Mouse (Mus musculus): ENCODE measurements around the gene Pdzk1. TPM values are rescaled to one million over a fixed set of nuclear protein-coding genes. Genes with fewer than 3 reads are reported as not detected.

Pdzk1 gene
- total RNA-seq, 2 experiments from 2014 or later: not detected

DNA sequence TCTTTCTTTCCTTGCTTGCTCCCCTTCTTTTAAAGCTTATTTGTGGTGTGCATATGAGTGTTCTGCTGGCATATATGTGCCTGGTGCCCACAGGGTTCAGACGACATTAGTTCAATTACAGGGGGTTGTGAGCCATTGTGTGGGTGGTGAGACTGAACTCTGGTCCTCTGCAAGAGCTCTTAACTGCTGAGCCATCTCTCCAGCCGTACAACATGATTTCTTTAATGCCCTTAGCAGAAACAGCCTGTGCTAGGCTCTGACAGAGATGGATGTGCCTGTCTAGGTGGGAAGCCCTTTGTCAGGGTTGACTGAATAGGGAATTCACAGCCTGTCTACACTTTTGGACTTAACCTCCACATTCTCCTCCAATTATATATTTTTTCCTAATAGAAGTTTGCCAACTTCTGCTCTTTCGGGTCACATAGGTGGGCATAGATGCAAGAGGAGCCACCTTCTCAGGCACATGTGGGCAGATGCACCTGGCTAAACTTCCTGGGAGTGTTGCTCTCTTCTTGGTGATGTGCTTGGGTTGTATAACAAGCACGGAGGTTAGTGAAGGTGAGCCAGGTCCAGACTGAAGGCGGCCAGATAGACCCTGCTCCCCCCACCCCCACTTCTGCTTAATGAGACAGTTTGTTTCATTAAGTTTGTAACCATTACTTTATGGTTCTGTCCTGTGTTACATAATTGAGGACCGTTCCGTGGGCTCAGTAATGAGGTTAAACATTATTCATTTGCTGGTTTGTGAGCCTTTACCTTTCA is 5.7 kb downstream of the Pdzk1 start:
- no peak for ATAC-seq (replicated peaks; ENCODE audit: poor library complexity, severe bottlenecking)

- no peak for ATAC-seq (replicated peaks; ENCODE audit: poor library complexity, severe bottlenecking)
Measured at GRCm38 (mm10) chr3:96836414-96836813, 7.3 kb downstream of the Pdzk1 start.

- no peak for ATAC-seq (replicated peaks; ENCODE audit: poor library complexity, severe bottlenecking)
Measured at GRCm38 (mm10) chr3:96838996-96839645, 10.0 kb downstream of the Pdzk1 start.

- no peak for ATAC-seq (replicated peaks; ENCODE audit: poor library complexity, severe bottlenecking)
Measured at GRCm38 (mm10) chr3:96845191-96845590, 16.1 kb downstream of the Pdzk1 start.

DNA sequence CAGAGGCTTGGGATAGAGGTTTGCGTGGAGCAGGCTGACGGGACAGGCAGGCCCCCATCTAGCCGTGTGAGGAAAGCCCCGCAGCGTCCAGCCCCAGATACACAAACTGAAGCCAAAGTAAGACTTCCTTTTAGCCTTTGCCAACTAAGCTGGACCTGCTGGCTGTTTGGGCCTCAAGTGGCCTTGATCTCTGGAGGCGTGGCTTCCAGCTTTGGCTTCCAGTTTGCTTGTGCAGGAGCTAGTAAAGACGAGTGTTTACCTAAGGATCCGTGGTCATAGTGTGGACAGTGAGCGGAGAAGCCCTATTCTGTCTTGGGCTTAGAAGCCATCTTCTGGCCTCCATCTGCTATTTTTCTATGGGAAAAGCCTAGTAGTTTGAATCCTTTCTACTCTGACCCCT is 16.7 kb downstream of the Pdzk1 start:
- no peak for ATAC-seq (replicated peaks; ENCODE audit: poor library complexity, severe bottlenecking)

GRCm38 (mm10) chr3:96846985-96847384 is 17.9 kb downstream of the Pdzk1 start:
- no peak for ATAC-seq (replicated peaks; ENCODE audit: poor library complexity, severe bottlenecking)

DNA sequence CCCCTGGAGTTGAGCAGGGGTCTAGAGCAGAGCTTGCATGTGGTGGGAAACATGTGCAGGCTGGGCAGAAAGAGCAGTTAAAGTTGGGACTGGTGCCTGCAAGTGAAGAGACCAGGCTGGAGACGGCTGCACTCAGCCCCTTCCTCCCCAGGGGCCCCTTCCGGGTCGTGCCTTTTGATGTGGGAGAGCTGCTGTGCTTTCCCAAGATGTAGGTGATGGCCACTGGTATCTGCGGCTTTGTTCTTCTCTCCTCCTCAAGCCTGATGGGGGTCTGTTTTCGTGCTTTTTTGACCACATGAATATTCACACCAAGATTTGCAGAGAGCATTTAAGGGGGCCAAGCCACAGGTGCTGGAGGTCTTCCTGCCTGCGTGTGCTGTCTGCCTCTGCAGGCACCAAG is 18.6 kb downstream of the Pdzk1 start:
- peak; percentile 27 for ATAC-seq (replicated peaks; ENCODE audit: poor library complexity, severe bottlenecking)

- ATAC-seq (replicated peaks; ENCODE audit: poor library complexity, severe bottlenecking): peak; percentile 33; the same call in 1 of the 2 replicates
Measured at GRCm38 (mm10) chr3:96848470-96848869, 19.4 kb downstream of the Pdzk1 start.

DNA sequence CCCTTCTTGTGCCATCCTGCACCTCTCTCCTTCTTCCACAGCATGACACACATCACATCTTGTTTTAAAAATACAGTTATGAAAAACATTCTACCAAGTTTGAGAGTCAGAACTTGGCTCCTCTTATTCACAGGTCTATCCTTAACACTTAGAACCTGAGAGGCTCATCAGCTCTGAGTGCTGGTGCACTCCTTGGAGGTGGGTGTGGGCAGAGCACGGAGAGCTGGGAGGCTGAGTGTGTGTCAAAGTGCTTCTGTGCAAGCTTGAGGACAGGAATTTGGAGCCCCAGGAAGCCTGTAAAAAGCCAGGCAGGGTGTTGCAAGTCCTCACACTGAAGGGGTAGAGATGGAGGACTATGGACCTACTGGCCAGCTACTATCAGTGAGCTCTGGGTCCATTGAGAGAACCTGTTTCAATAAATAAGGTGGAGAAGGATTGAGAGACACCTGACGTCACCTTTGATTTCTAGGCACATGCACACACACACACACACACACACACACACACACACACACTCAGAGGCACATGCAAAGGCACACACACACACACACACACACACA is 20.2 kb downstream of the Pdzk1 start:
- ATAC-seq (replicated peaks; ENCODE audit: poor library complexity, severe bottlenecking): no peak

DNA sequence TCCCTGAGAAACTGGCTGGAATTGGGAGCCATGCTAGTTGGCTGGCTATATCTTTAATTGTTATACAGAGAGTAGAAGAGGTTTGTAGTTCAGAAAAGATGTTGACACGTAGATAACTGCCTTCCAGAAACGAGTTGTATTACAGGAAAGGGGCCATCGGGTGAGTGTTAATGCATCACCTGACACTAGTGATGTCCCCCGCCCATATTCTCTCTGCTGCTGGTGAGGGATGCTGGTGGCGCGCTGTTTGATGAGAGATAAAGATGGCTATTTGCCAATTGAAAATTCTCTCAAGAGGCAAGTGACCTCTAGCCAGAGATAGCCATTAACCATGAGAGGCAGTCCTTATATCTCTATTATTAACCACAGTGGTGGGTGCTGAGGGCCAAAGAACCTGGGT is 23.5 kb downstream of the Pdzk1 start:
- no peak for ATAC-seq (replicated peaks; ENCODE audit: poor library complexity, severe bottlenecking)

GRCm38 (mm10) chr3:96854376-96854775 is 25.3 kb downstream of the Pdzk1 start:
- ATAC-seq (replicated peaks; ENCODE audit: poor library complexity, severe bottlenecking): no peak

DNA sequence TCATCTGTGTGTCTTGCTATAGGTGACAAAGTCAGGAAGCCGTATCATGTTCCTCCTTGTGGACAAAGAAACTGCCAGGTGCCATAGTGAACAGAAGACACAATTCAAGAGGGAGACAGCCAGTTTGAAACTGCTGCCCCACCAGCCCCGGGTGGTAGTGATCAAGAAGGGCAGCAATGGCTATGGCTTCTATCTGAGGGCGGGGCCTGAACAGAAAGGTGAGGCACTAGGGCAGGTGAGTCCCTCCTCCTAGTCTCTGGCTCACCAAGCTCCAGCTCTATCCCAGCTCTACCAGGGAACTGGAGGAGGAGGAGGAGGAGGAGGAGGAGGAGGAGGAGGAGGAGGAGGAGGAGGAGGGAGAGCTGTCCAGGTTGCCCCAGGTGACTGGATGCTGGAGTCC is 26.7 kb downstream of the Pdzk1 start:
- no peak for ATAC-seq (replicated peaks; ENCODE audit: poor library complexity, severe bottlenecking)

DNA sequence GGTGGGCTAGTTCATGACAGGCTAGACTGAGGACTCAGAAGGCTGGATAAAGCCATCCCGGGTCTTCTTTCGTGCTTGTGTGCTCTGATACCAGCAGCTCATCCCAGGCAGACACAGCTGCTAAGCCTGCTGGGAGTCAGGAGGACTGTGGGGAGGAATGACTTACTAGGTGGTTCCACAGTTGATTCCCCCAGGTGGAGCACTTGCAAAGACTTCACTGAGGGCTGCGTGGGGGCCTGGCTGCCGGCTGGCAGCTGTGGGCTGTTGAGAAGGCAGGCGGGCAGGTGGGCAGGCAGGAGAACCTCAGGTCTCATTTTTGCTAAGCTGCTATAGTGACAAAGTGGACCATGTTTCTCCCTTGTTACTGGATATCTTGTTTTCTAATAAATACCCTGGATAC is 31.4 kb downstream of the Pdzk1 start:
- no peak for ATAC-seq (replicated peaks; ENCODE audit: poor library complexity, severe bottlenecking)

GRCm38 (mm10) chr3:96867863-96868262 is 38.8 kb downstream of the Pdzk1 start:
- ATAC-seq (replicated peaks; ENCODE audit: poor library complexity, severe bottlenecking): no peak

GRCm38 (mm10) chr3:96868566-96868965 is 39.5 kb downstream of the Pdzk1 start:
- ATAC-seq (replicated peaks; ENCODE audit: poor library complexity, severe bottlenecking): no peak

GRCm38 (mm10) chr3:96869091-96869490 is 40.0 kb downstream of the Pdzk1 start:
- no peak for ATAC-seq (replicated peaks; ENCODE audit: poor library complexity, severe bottlenecking)

GRCm38 (mm10) chr3:96870270-96870669 is 41.2 kb downstream of the Pdzk1 start:
- ATAC-seq (replicated peaks; ENCODE audit: poor library complexity, severe bottlenecking): no peak

DNA sequence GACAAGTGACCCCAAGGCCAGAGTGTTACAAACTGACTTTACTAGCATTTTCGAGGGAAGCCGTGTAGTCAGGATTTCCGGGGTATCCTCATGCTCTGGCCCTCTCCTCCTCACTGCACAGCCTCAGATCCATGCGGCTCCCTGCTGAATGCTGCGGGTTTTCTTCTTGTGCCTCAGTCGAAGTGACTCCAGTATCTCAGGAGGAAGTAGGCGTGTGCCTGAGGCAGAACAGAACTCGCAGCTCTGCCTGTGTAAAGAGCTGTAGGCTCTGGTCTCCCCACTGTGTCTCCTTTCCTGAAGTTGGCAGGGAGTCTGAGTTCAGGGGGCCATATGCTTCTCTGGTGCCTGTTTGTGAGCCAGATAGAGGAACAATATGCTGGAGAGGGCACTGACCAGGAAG is 42.0 kb downstream of the Pdzk1 start:
- ATAC-seq (replicated peaks; ENCODE audit: poor library complexity, severe bottlenecking): no peak

DNA sequence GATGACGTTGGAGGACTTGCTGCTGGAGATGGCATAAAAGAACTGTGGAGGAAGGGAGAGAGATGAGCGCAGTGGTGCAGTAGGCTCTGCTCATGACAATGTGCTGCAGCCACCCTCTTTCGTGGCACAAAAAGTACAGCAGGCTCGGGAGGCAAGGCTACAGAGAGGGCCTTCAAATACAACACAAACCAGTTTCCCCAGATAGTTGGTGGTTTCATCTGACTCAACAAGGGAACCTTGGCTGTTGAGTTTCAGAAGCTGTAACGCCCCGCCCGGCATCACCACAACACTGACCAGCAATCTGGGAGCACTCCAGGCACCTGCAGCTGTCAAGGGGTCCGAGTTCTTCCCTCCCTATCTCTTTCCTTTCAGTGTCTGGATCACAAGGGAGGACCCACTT is 43.4 kb downstream of the Pdzk1 start:
- ATAC-seq (replicated peaks; ENCODE audit: poor library complexity, severe bottlenecking): no peak

DNA sequence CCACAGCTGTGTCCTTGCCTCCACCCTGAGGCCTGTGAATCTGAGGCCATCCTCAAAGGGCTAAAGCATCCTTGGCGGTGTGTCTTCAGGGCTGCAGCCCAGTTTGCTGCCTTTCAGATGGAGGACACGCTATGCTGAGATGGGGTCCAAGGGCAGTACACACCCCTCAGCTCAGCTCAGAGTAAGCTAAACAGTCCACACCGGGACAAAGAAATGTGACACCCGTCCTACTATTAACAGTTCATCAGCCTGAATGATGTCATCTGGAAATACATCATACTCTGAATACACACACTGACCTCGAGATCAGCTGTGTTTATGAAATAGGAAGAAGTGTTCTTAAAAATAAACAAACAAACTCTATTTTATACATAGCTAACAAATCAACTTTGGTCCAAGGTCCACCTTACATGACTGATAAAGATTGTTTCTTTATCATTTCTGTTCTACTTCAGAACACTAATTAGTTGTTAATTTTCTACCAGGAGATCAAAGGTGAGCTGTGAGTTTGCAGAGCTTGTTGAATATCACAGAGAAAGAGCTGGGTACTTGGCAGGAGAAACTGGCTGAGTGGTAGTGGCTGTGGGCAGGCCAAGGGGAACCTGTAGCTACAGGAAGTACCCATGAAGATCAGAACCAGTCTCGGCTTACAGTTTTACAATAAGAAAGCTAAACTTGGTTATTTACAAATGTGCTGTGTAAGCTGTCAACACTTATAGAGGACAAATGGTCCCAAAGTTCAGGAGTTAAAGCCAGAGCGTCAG is 45.9 kb downstream of the Pdzk1 start:
- ATAC-seq (replicated peaks; ENCODE audit: poor library complexity, severe bottlenecking): no peak

DNA sequence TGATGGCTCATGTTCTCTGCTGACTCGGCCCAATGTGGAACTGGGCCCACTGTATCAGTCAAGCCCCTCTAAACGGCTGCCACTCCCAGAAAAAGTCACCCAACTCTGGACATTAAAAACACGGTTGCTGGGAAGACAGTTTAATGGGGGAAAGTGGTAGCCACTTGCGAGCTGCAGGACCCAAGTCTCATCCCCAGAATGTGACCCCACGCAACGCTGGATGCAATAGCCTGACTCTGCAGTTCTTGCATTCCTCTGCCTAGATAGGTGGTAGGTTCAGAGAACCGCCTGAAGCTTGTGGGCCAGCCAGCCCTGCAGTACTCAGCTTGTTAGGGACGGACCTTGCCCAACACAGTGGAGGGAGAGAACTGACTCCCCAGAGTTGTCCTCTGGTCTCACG is 50.5 kb downstream of the Pdzk1 start:
- no peak for ATAC-seq (replicated peaks; ENCODE audit: poor library complexity, severe bottlenecking)
